Mouse (Mus musculus) spleen, adult 2 months (tissue): ENCODE measurements around the gene Pigw.

Source experiments
- CTCF ChIP-seq: fragments of 200-500 bp; IDR thresholded peaks from 2 replicates; pipeline ENCODE4 v1.5.1; 2011; ENCODE audit warnings: mild to moderate bottlenecking, inconsistent platforms; ENCODE audit not compliant: insufficient read depth, insufficient read length, insufficient replicate concordance; ENCODE audit errors: extremely low read depth
- POLR2A ChIP-seq: fragments of 200-500 bp; IDR thresholded peaks from 2 replicates; pipeline ENCODE4 v1.6.1; 2011; ENCODE audit warnings: low read depth, low read length, inconsistent platforms

- TF ChIP-seq POLR2A (no peak), CTCF (peak; percentile 21; the same call in 1 of the 2 replicates)
Measured at GRCm38 (mm10) chr11:84880465-84880961, 428 bp upstream of the Pigw start.
